Mouse (Mus musculus): ENCODE measurements around the gene Olfr376. TPM values are rescaled to one million over a fixed set of nuclear protein-coding genes. Genes with fewer than 3 reads are reported as not detected.

Olfr376 gene
- not detected in 2 replicates for polyA plus RNA-seq (2015; fragmentation: Nextera tagmentation; extraction: Ambion mirVana)

GRCm38 (mm10) chr11:73370946-73371345 is at the start of gene Olfr376:
TSS of gene Olfr376 (plus strand) at chr11:73371246.
- ATAC-seq, result no peak
- Histone ChIP-seq H3K27me3 (replicated peaks; ENCODE audit: control insufficient read depth, insufficient read depth, low read length) (no peaks in the 10 kb centered on the region), H3K4me3 (ENCODE audit: low read length) (no peak within 1 kb of the TSS), H3K4me1 (ENCODE audit: control insufficient read depth, insufficient read depth, low read length) (no peaks in the 10 kb centered on the region), H3K9me3 (ENCODE audit: control insufficient read depth, low read length) (no peaks in the 10 kb centered on the region), H3K36me3 (ENCODE audit: control insufficient read depth, insufficient read depth, low read length) (no peaks in the 10 kb centered on the region), H3K4me2 (ENCODE audit: low read depth, low read length) (no peak within 1 kb of the TSS), H3K27ac (ENCODE audit: low read length) (no peak within 1 kb of the TSS), H3K9ac (ENCODE audit: low read depth, low read length) (no peak within 1 kb of the TSS)
- 82% methylated on average over 2 of the region's 2 CpGs for WGBS

DNA sequence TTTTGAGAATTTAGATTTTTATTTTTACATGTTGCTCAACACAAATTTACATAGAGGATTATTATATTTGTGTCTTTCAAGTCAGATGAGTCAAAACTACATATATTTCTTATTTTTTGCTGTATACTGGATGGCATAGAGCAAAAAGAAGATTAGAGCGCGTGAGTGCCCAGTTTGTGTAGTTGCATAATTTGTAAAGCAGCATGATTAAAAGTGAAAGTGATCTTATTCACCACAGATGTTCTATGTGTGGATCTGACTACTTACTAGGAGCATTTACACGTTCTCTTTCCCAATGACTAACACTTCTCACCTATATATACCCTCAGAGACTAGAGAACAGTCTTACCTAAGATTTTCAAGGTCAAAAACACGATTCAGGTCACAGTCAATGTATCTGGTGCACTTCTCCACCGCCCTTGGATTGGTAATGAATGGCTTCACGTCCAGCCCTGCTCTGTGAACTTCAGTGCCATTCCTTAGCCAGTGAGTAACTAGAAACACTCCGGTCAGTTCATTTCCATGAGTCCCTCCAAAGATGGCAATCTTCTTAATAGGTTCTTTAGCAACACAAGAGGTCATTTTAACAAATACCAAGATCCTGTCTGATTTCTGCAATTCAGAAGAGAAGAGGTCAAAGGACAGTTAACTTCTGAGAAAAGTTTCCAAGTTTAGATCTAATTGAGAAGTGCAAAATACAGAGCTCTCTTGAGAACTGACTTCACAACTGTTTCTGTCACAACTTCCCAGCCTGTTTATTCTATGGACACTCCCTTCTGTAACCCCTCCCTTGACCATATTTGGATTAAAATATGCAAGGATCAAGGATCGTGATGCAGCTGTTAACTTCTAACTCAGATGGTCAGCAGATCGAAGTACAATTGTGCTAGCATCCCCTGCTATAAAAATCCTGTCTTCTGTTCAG is 46.9 kb upstream of the Olfr376 start:
- H3K9ac ChIP-seq (ENCODE audit: low read depth, low read length), result no peak overlapping the region
- no peaks in the 10 kb centered on the region for H3K27me3 ChIP-seq (replicated peaks; ENCODE audit: control insufficient read depth, insufficient read depth, low read length)
- no peak overlapping the region for H3K4me3 ChIP-seq (ENCODE audit: low read length)
- H3K36me3 ChIP-seq (ENCODE audit: control insufficient read depth, insufficient read depth, low read length), result no peaks in the 10 kb centered on the region
- H3K4me1 ChIP-seq (ENCODE audit: control insufficient read depth, insufficient read depth, low read length), result 0 out of 2 replicates have a peak, but pooled peaks cover 6% of the 10 kb centered on the region
- WGBS, result 63% methylated on average over 9 of the region's 9 CpGs
- no peak overlapping the region for H3K4me2 ChIP-seq (ENCODE audit: low read depth, low read length)
- no peak overlapping the region; the same call in 1 of the 2 replicates for H3K27ac ChIP-seq (ENCODE audit: low read length)
- no peak; the same call in 1 of the 2 replicates for ATAC-seq
- no peaks in the 10 kb centered on the region for H3K9me3 ChIP-seq (ENCODE audit: control insufficient read depth, low read length)

DNA sequence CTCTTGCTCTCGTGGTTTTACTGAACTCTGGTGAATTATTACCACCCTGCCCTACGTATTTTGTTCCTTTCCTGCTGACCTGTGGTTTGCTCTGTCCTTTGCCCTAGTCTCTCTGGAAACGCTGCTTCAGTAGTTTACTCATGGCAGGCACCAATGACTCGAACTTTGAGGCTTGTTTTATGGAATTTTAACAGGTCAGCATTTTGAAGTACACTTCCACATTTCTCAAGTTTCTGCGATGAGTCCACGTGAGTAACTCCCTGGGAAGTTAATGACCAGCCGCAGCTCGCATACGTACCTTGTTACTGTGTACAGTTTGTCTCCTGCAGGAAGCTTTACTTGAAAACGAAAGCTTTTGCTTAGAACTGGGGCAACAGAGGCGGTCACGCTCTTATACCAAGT is 44.6 kb upstream of the Olfr376 start:
- ATAC-seq, result peak; percentile 96
- no peaks in the 10 kb centered on the region for H3K9me3 ChIP-seq (ENCODE audit: control insufficient read depth, low read length)
- WGBS, result 23% methylated on average over 12 of the region's 12 CpGs
- H3K4me3 ChIP-seq (ENCODE audit: low read length), result peak overlapping the region; percentile 1; the same call in 1 of the 2 replicates
- 0 out of 2 replicates have a peak, but pooled peaks cover 6% of the 10 kb centered on the region for H3K4me1 ChIP-seq (ENCODE audit: control insufficient read depth, insufficient read depth, low read length)
- H3K4me2 ChIP-seq (ENCODE audit: low read depth, low read length), result peak overlapping the region; percentile 26; the same call in 1 of the 2 replicates
- no peak overlapping the region for H3K9ac ChIP-seq (ENCODE audit: low read depth, low read length)
- H3K27ac ChIP-seq (ENCODE audit: low read length), result peak overlapping the region; percentile 23; the same call in 1 of the 2 replicates
- H3K36me3 ChIP-seq (ENCODE audit: control insufficient read depth, insufficient read depth, low read length), result no peaks in the 10 kb centered on the region
- H3K27me3 ChIP-seq (replicated peaks; ENCODE audit: control insufficient read depth, insufficient read depth, low read length), result no peaks in the 10 kb centered on the region

- peak; percentile 30; the same call in 1 of the 2 replicates for ATAC-seq
- Histone ChIP-seq H3K9me3 (ENCODE audit: control insufficient read depth, low read length) (no peaks in the 10 kb centered on the region), H3K27ac (ENCODE audit: low read length) (no peak overlapping the region), H3K36me3 (ENCODE audit: control insufficient read depth, insufficient read depth, low read length) (no peaks in the 10 kb centered on the region), H3K4me2 (ENCODE audit: low read depth, low read length) (no peak overlapping the region), H3K27me3 (replicated peaks; ENCODE audit: control insufficient read depth, insufficient read depth, low read length) (no peaks in the 10 kb centered on the region), H3K9ac (ENCODE audit: low read depth, low read length) (no peak overlapping the region), H3K4me3 (ENCODE audit: low read length) (no peak overlapping the region), H3K4me1 (ENCODE audit: control insufficient read depth, insufficient read depth, low read length) (0 out of 2 replicates have a peak, but pooled peaks cover 6% of the 10 kb centered on the region)
- 53% methylated on average over 4 of the region's 4 CpGs for WGBS
Measured at GRCm38 (mm10) chr11:73327361-73327760, 43.7 kb upstream of the Olfr376 start.

DNA sequence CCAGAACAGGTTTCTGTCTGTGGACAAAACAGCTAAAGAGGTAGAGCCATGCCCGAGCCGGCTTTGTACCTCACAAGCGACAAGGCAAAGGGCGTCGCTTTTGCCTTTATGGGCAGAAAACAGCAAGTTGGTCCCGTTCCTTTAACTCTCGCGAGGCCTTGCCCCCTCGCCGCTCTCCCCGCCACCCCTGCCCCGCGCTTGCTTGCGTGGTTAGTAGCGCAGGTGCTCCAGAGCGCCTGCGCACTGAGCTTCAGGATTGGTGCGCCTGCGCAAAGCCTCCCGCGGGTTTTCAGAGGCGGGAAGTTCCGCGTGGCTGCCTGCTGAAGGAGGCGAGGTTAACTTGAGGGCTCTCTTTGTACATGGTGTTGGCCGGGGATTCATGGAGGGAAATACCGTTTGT is 41.6 kb upstream of the Olfr376 start, which contains the start of the genes Aspa, Gm49340 and Spata22:
Aspa (minus strand) TSS at position 155 of the 400 bp plus-strand sequence.
Gm49340 (plus strand) TSS at position 300 of the 400 bp plus-strand sequence.
Spata22 (plus strand) TSS at position 300 of the 400 bp plus-strand sequence.
- no peak for ATAC-seq
- no peak within 1 kb of the TSS for H3K4me2 ChIP-seq (ENCODE audit: low read depth, low read length)
- no peak within 1 kb of the TSS for H3K9ac ChIP-seq (ENCODE audit: low read depth, low read length)
- WGBS, result 78% methylated on average over 27 of the region's 27 CpGs
- H3K9me3 ChIP-seq (ENCODE audit: control insufficient read depth, low read length), result no peaks in the 10 kb centered on the region
- no peaks in the 10 kb centered on the region for H3K27me3 ChIP-seq (replicated peaks; ENCODE audit: control insufficient read depth, insufficient read depth, low read length)
- H3K27ac ChIP-seq (ENCODE audit: low read length), result no peak within 1 kb of the TSS
- H3K36me3 ChIP-seq (ENCODE audit: control insufficient read depth, insufficient read depth, low read length), result no peaks in the 10 kb centered on the region
- no peak within 1 kb of the TSS for H3K4me3 ChIP-seq (ENCODE audit: low read length)
- 0 out of 2 replicates have a peak, but pooled peaks cover 6% of the 10 kb centered on the region for H3K4me1 ChIP-seq (ENCODE audit: control insufficient read depth, insufficient read depth, low read length)

DNA sequence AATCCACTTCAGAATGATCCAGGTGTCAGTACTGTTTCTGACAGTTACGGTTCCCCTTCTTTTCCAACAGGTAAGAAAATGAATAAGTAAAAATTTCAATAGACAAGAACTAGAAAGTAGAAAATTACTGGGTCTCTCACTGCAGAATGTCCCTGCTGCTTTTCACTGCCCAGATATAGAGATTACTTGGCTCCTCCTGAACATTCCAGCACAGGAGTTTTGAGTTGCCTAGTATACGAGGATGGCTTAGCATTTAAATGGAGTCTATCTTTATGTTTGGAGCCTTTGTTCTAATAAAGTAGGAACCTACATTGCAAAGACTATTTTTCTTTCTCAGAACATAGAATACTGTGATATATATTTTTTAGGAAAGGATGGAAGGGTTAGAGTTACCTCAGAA is 37.7 kb upstream of the Olfr376 start:
- ATAC-seq, result no peak
- WGBS, result 73% methylated on average over 2 of the region's 2 CpGs

GRCm38 (mm10) chr11:73336919-73337318 is 34.1 kb upstream of the Olfr376 start:
- peak; percentile 77 for ATAC-seq
- no peaks in the 10 kb centered on the region for H3K36me3 ChIP-seq (ENCODE audit: control insufficient read depth, insufficient read depth, low read length)
- no peak overlapping the region for H3K4me3 ChIP-seq (ENCODE audit: low read length)
- no peak overlapping the region for H3K4me2 ChIP-seq (ENCODE audit: low read depth, low read length)
- H3K9me3 ChIP-seq (ENCODE audit: control insufficient read depth, low read length), result no peaks in the 10 kb centered on the region
- no peaks in the 10 kb centered on the region for H3K4me1 ChIP-seq (ENCODE audit: control insufficient read depth, insufficient read depth, low read length)
- H3K27ac ChIP-seq (ENCODE audit: low read length), result no peak overlapping the region
- 73% methylated on average over 4 of the region's 4 CpGs for WGBS
- H3K9ac ChIP-seq (ENCODE audit: low read depth, low read length), result no peak overlapping the region
- H3K27me3 ChIP-seq (replicated peaks; ENCODE audit: control insufficient read depth, insufficient read depth, low read length), result no peaks in the 10 kb centered on the region

More for the DNA sequence above, 37.7 kb upstream of the Olfr376 start:
- Histone ChIP-seq H3K27me3 (replicated peaks; ENCODE audit: control insufficient read depth, insufficient read depth, low read length) (no peaks in the 10 kb centered on the region), H3K4me2 (ENCODE audit: low read depth, low read length) (no peak overlapping the region), H3K36me3 (ENCODE audit: control insufficient read depth, insufficient read depth, low read length) (no peaks in the 10 kb centered on the region), H3K4me3 (ENCODE audit: low read length) (no peak overlapping the region), H3K9ac (ENCODE audit: low read depth, low read length) (no peak overlapping the region), H3K27ac (ENCODE audit: low read length) (no peak overlapping the region), H3K9me3 (ENCODE audit: control insufficient read depth, low read length) (no peaks in the 10 kb centered on the region), H3K4me1 (ENCODE audit: control insufficient read depth, insufficient read depth, low read length) (no peaks in the 10 kb centered on the region)

DNA sequence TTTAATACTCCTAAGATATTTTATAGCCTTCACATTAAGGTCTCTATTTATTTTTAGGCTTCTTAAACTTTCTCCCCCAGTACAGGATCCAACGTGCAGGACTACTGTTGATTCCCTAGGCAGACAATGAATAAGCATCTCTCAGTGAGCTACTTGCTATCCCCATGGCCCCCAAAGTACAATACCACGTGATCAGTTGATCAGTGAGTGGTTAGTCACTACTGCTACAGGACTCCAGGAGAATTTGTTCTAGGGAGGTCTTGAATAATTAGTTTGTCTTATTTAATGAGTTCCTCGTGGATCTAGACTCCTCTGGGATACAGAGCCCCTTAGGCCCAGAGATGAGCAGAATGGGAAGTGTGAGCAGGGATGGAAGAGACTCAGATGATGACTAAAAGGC is 20.6 kb upstream of the Olfr376 start, which contains the start of gene Olfr20:
Olfr20 (plus strand) TSS at position 301 of the 400 bp plus-strand sequence.
- no peak within 1 kb of the TSS for H3K4me3 ChIP-seq (ENCODE audit: low read length)
- no peaks in the 10 kb centered on the region for H3K27me3 ChIP-seq (replicated peaks; ENCODE audit: control insufficient read depth, insufficient read depth, low read length)
- ATAC-seq, result no peak
- H3K27ac ChIP-seq (ENCODE audit: low read length), result no peak within 1 kb of the TSS
- H3K4me1 ChIP-seq (ENCODE audit: control insufficient read depth, insufficient read depth, low read length), result no peaks in the 10 kb centered on the region
- H3K4me2 ChIP-seq (ENCODE audit: low read depth, low read length), result no peak within 1 kb of the TSS
- H3K36me3 ChIP-seq (ENCODE audit: control insufficient read depth, insufficient read depth, low read length), result no peaks in the 10 kb centered on the region
- H3K9ac ChIP-seq (ENCODE audit: low read depth, low read length), result no peak within 1 kb of the TSS
- 47% methylated on average over 3 of the region's 3 CpGs for WGBS
- no peaks in the 10 kb centered on the region for H3K9me3 ChIP-seq (ENCODE audit: control insufficient read depth, low read length)

DNA sequence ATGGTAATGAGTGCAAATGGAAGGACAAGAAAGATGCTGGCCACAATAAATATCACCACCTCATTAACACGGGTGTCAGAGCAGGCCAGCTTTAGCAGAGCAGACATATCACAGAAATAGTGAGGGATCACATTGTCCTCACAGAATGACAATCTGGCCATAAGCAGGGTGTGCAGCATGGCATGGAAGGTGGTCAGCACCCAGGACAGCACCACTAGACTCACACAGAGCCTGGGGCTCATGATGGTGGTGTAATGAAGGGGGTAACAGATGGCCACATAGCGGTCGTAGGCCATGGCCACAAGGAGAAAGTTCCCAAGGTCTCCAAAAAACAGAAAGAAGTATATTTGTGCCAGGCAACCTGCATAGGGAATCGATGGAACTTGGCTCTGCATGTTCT is 24.3 kb downstream of the Olfr376 start:
- H3K4me1 ChIP-seq (ENCODE audit: control insufficient read depth, insufficient read depth, low read length), result no peaks in the 10 kb centered on the region
- no peak for ATAC-seq
- no peaks in the 10 kb centered on the region for H3K36me3 ChIP-seq (ENCODE audit: control insufficient read depth, insufficient read depth, low read length)
- no peaks in the 10 kb centered on the region for H3K9me3 ChIP-seq (ENCODE audit: control insufficient read depth, low read length)
- H3K4me2 ChIP-seq (ENCODE audit: low read depth, low read length), result no peak overlapping the region
- no peak overlapping the region for H3K27ac ChIP-seq (ENCODE audit: low read length)
- H3K4me3 ChIP-seq (ENCODE audit: low read length), result no peak overlapping the region
- no peaks in the 10 kb centered on the region for H3K27me3 ChIP-seq (replicated peaks; ENCODE audit: control insufficient read depth, insufficient read depth, low read length)
- 69% methylated on average over 4 of the region's 4 CpGs for WGBS
- no peak overlapping the region for H3K9ac ChIP-seq (ENCODE audit: low read depth, low read length)
